Mouse (Mus musculus) C2C12 (cell line): Measurements from ENCODE around the gene Nufip2.

ENCODE experiments used
- CEBPB ChIP-seq: IDR thresholded peaks from one replicate; pipeline ENCODE4 v1.6.1; 2011; ENCODE audit warnings: low read depth, mild to moderate bottlenecking, control low read depth, moderate library complexity
- CTCF ChIP-seq: IDR thresholded peaks from one replicate; pipeline ENCODE4 v1.5.1; 2011; ENCODE audit not compliant: control insufficient read depth, insufficient read depth, insufficient read length
- FOSL1 ChIP-seq: IDR thresholded peaks from one replicate; pipeline ENCODE4 v1.8.0; 2011; ENCODE audit warnings: mild to moderate bottlenecking, low read length; ENCODE audit not compliant: poor library complexity, insufficient read depth, severe bottlenecking
- MAX ChIP-seq: IDR thresholded peaks from one replicate; pipeline ENCODE4 v1.6.1; 2011; ENCODE audit warnings: mild to moderate bottlenecking, control low read depth
- MYOG ChIP-seq: IDR thresholded peaks from one replicate; pipeline ENCODE4 v1.6.1; 2011; ENCODE audit not compliant: control insufficient read depth, insufficient read length; ENCODE audit errors: extremely low read depth
- USF1 ChIP-seq: IDR thresholded peaks from one replicate; pipeline ENCODE4 v1.6.1; 2011; ENCODE audit warnings: low read depth, mild to moderate bottlenecking, control low read depth, moderate library complexity

- TF ChIP-seq CTCF = peak; percentile 60
- TF ChIP-seq MAX = no peak
- TF ChIP-seq CEBPB = no peak
- no peak for TF ChIP-seq MYOG
- no peak for TF ChIP-seq USF1
- no peak for TF ChIP-seq FOSL1
Measured at GRCm38 (mm10) chr11:77766351-77767001, 80.5 kb downstream of the Nufip2 start.
